Mouse (Mus musculus): ENCODE results near the gene Srrm2.

DNA sequence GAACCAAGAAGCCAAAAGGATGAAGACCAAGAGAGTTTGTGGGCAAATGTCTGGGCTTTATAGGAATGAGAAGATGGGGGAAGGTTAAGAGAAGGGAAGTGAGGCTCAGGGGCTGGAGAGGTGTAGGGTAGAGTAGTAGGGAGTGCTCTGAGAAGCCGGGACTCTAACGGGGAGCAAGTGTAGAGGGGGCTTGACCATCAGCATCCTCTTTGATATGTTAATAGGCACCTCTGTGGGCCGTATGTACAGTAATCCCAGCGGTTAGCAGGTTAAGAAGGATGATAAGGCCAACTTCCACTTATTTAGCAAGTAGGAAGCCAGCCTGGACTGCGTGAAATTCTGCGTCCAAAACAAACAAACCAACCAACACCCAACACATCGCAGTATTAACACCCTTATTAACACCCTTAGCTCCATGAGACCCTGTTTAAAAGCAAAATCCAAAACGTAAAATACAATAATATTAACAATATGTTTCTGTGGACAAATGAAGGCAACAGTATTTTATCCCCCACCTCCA, 523 bp upstream of the Srrm2 start:
- TF ChIP-seq FOSL1 (IDR thresholded peaks at IDR 0.05; ENCODE audit: insufficient read depth, low read length, poor library complexity, severe bottlenecking) = no peak
- TF ChIP-seq MYOG (IDR thresholded peaks at IDR 0.05; ENCODE audit: control insufficient read depth, extremely low read depth, insufficient read length) = no peak
- TF ChIP-seq CTCF (IDR thresholded peaks at IDR 0.05; ENCODE audit: control insufficient read depth, insufficient read depth, insufficient read length) = no peak
- TF ChIP-seq MAX (IDR thresholded peaks at IDR 0.05) = no peak
- TF ChIP-seq MYOD1 (IDR thresholded peaks at IDR 0.05; ENCODE audit: control insufficient read depth, insufficient read length, low read depth) = no peak
- TF ChIP-seq USF1 (IDR thresholded peaks at IDR 0.05; ENCODE audit: low read depth) = no peak
- no peak for TF ChIP-seq CEBPB (IDR thresholded peaks at IDR 0.05; ENCODE audit: low read depth)
